30 mouse cellular contexts compared by ENCODE assay signal in genomic region chr15:7082901-7083300, GRCm38 (mm10).
"Had no signal": no experiment of that assay in that cellular context is flagged by ENCODE, and none has a peak within 500 bp of the region (broad histone marks: within the 10 kb centered on the region; RNA-seq: fewer than 3 reads in every experiment).

No protein-coding gene starts in this region.

- H3K9me3 ChIP-seq: limb, embryonic 10.5 days; limb, embryonic 12.5 days; limb, embryonic 13.5 days; limb, embryonic 15.5 days; liver, embryonic 12.5 days; liver, embryonic 13.5 days; liver, embryonic 15.5 days; lung, embryonic 15.5 days; megakaryocyte, embryonic 14.5 days; midbrain, embryonic 12.5 days; midbrain, embryonic 13.5 days; midbrain, embryonic 15.5 days; neural tube, embryonic 12.5 days had no signal

- H3K27ac ChIP-seq: left cerebral cortex, adult 2 months; limb, embryonic 10.5 days; limb, embryonic 12.5 days; limb, embryonic 13.5 days; limb, embryonic 15.5 days; liver, embryonic 12.5 days; liver, embryonic 13.5 days; liver, embryonic 14.5 days; liver, embryonic 15.5 days; lung, embryonic 15.5 days; midbrain, embryonic 12.5 days; midbrain, embryonic 13.5 days; midbrain, embryonic 15.5 days; neural tube, embryonic 12.5 days had no signal

- H3K9ac ChIP-seq: limb, embryonic 12.5 days; limb, embryonic 13.5 days; limb, embryonic 15.5 days; liver, embryonic 12.5 days; liver, embryonic 13.5 days; liver, embryonic 14.5 days; liver, embryonic 15.5 days; liver, postnatal 0 days; lung, embryonic 14.5 days; lung, embryonic 15.5 days; midbrain, embryonic 12.5 days; midbrain, embryonic 13.5 days; midbrain, embryonic 15.5 days; neural tube, embryonic 12.5 days had no signal

- H3K36me3 ChIP-seq: limb, embryonic 10.5 days; limb, embryonic 12.5 days; limb, embryonic 13.5 days; limb, embryonic 15.5 days; liver, embryonic 12.5 days; liver, embryonic 13.5 days; liver, embryonic 15.5 days; lung, embryonic 15.5 days; midbrain, embryonic 12.5 days; midbrain, embryonic 13.5 days; midbrain, embryonic 15.5 days; neural tube, embryonic 12.5 days had no signal

- DNase-seq: left cerebral cortex, postnatal 4 days; liver; liver, embryonic 13.5 days; liver, postnatal 0 days; lung, adult 18-20 months; lung, adult 2 months; lung, embryonic 14.5 days; lung, postnatal 10 days; lung, postnatal 14 days; lung, postnatal 36 days; lung, postnatal 4 days; midbrain, embryonic 14.5 days had no signal

- H3K4me2 ChIP-seq: limb, embryonic 12.5 days; limb, embryonic 13.5 days; limb, embryonic 15.5 days; liver, embryonic 11.5 days; liver, embryonic 12.5 days; liver, embryonic 13.5 days; liver, embryonic 15.5 days; lung, embryonic 14.5 days; lung, embryonic 15.5 days; midbrain, embryonic 12.5 days; midbrain, embryonic 13.5 days; midbrain, embryonic 15.5 days; neural tube, embryonic 12.5 days had no signal

- ATAC-seq: liver, embryonic 12.5 days; liver, postnatal 0 days; lung, postnatal 0 days; midbrain, embryonic 13.5 days; midbrain, embryonic 15.5 days; midbrain, embryonic 16.5 days had no signal

- H3K27me3 ChIP-seq: limb, embryonic 12.5 days; limb, embryonic 13.5 days; limb, embryonic 15.5 days; liver, embryonic 12.5 days; liver, embryonic 13.5 days; liver, embryonic 15.5 days; megakaryocyte, embryonic 14.5 days; neural tube, embryonic 12.5 days had no signal

- H3K4me1 ChIP-seq: liver, embryonic 13.5 days; midbrain, embryonic 15.5 days; neural tube, embryonic 12.5 days had no signal

- H3K4me3 ChIP-seq: left cerebral cortex, adult 2 months; limb, embryonic 10.5 days; limb, embryonic 12.5 days; limb, embryonic 13.5 days; limb, embryonic 15.5 days; liver, embryonic 12.5 days; liver, embryonic 13.5 days; liver, embryonic 15.5 days; lung, embryonic 15.5 days; megakaryocyte, embryonic 14.5 days; midbrain, embryonic 12.5 days; midbrain, embryonic 13.5 days; midbrain, embryonic 15.5 days; myocyte; neural tube, embryonic 12.5 days had no signal
